Mouse (Mus musculus) neural tube, embryonic 14.5 days (tissue): ENCODE data around the gene Sowaha. TPM values are rescaled to one million over a fixed set of nuclear protein-coding genes. Genes with fewer than 3 reads are reported as not detected.

ENCODE experiments used
- ATAC-seq: fragments of 200-750 bp; cut with Nextera tagmentation; 2 replicates; pipeline ENCODE4 v1.8.0; 2017; ENCODE audit warnings: low read depth, mild to moderate bottlenecking, moderate TSS enrichment, moderate library complexity
- H3K27ac ChIP-seq: fragments of 300-500 bp; sonication (generic); 2 replicates; pipeline ENCODE4 v1.5.1; 2014; ENCODE audit warnings: low read depth, mild to moderate bottlenecking, control low read depth, low read length, moderate library complexity, mixed read lengths
- H3K27me3 ChIP-seq: fragments of 300-500 bp; sonication (generic); 2 replicates; pipeline ENCODE4 v1.6.1; 2014; ENCODE audit warnings: low read length; ENCODE audit not compliant: control insufficient read depth, insufficient read depth
- H3K36me3 ChIP-seq: fragments of 300-500 bp; sonication (generic); 2 replicates; pipeline ENCODE4 v1.6.1; 2014; ENCODE audit warnings: low read length, mixed read lengths; ENCODE audit not compliant: control insufficient read depth, insufficient read depth
- H3K4me1 ChIP-seq: fragments of 300-500 bp; sonication (generic); 2 replicates; pipeline ENCODE4 v1.6.1; 2014; ENCODE audit warnings: low read length; ENCODE audit not compliant: control insufficient read depth, insufficient read depth
- H3K4me2 ChIP-seq: fragments of 300-500 bp; sonication (generic); 2 replicates; pipeline ENCODE4 v1.6.1; 2014; ENCODE audit warnings: mild to moderate bottlenecking, low read depth, low read length, control low read depth
- H3K4me3 ChIP-seq: fragments of 300-500 bp; sonication (generic); 2 replicates; pipeline ENCODE4 v1.5.1; 2014; ENCODE audit warnings: low read depth, low read length, control low read depth, mixed read lengths
- H3K9ac ChIP-seq: fragments of 300-500 bp; sonication (generic); replicated peaks from 2 replicates; pipeline ENCODE4 v1.6.1; 2014; ENCODE audit warnings: low read depth, mild to moderate bottlenecking, control low read depth, low read length, mixed read lengths
- H3K9me3 ChIP-seq: fragments of 300-500 bp; sonication (generic); 2 replicates; pipeline ENCODE4 v1.6.1; 2016; ENCODE audit warnings: low read length; ENCODE audit not compliant: control insufficient read depth
- WGBS: fragments of 180-500 bp; shearing (Covaris S2); extraction: QIAGEN DNeasy Blood & Tissue Kit; methylation state at CpG from one replicate; pipeline ENCODE4 v1.1.7; 2014; 5-methylcytosine and 5-hydroxymethylcytosine counted together
- polyA plus RNA-seq: library from polyadenylated mRNA; unstranded; fragments of >200 nt; fragmentation: Nextera tagmentation; extraction: Ambion mirVana; gene quantifications from 2 replicates; pipeline ENCODE4 v1.2.1, GENCODE M21; 2014

Gene Sowaha
- polyA plus RNA-seq, 1 experiment from 2014 or later, result 1.1 TPM

GRCm38 (mm10) chr11:53481088-53481730 is 1.1 kb upstream of the Sowaha start:
- no peak overlapping the region for H3K27ac ChIP-seq
- peaks cover 34% of the 10 kb centered on the region for H3K27me3 ChIP-seq
- H3K4me3 ChIP-seq, result no peak overlapping the region
- ATAC-seq, result no peak
- peaks cover 17% of the 10 kb centered on the region for H3K4me1 ChIP-seq
- H3K36me3 ChIP-seq, result no peaks in the 10 kb centered on the region
- no peak overlapping the region for H3K9ac ChIP-seq
- no peak overlapping the region for H3K4me2 ChIP-seq
- H3K9me3 ChIP-seq, result no peaks in the 10 kb centered on the region
- 78% methylated on average over 4 of the region's 4 CpGs for whole genome bisulfite sequencing

DNA sequence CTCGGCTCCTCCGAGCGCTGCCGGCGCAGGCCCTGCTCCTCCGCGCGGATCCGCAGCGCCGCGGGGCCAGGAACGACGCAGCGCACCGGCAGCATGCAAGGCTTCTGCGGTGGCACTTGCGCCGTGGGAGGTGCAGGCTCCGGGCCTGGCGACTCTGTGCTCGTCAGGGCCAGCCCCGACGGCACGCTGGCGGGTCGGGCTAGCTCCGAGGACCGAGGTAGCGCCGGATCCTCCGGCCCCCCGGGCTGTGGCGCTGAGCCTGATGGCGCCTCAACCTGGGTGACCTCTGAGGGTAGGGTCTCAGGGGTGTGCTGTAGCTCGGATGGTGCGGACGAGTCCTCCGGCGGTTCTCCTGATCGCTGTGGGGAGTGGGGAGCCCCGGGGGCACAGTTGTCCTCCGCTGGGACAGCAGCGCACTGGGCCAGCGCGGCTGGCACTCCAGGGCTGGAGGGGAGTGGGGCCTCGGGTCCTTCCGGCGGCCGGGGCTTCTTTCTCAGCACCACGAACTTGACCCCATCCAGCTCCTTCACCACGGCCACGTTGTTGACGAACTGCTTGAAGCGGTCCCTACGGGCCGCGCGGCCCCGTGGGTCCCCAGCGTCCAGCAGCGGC is 797 bp downstream of the Sowaha start:
- peak; percentile 32 for ATAC-seq
- H3K36me3 ChIP-seq, result no peaks in the 10 kb centered on the region
- H3K4me1 ChIP-seq, result peaks cover 24% of the 10 kb centered on the region
- H3K4me3 ChIP-seq, result peak overlapping the region; percentile 41
- WGBS, result 1% methylated on average over 62 of the region's 62 CpGs
- H3K4me2 ChIP-seq, result peak overlapping the region; percentile 77
- H3K9me3 ChIP-seq, result no peaks in the 10 kb centered on the region
- H3K9ac ChIP-seq, result peak overlapping the region; percentile 52
- no peak overlapping the region for H3K27ac ChIP-seq
- peaks cover 33% of the 10 kb centered on the region for H3K27me3 ChIP-seq

DNA sequence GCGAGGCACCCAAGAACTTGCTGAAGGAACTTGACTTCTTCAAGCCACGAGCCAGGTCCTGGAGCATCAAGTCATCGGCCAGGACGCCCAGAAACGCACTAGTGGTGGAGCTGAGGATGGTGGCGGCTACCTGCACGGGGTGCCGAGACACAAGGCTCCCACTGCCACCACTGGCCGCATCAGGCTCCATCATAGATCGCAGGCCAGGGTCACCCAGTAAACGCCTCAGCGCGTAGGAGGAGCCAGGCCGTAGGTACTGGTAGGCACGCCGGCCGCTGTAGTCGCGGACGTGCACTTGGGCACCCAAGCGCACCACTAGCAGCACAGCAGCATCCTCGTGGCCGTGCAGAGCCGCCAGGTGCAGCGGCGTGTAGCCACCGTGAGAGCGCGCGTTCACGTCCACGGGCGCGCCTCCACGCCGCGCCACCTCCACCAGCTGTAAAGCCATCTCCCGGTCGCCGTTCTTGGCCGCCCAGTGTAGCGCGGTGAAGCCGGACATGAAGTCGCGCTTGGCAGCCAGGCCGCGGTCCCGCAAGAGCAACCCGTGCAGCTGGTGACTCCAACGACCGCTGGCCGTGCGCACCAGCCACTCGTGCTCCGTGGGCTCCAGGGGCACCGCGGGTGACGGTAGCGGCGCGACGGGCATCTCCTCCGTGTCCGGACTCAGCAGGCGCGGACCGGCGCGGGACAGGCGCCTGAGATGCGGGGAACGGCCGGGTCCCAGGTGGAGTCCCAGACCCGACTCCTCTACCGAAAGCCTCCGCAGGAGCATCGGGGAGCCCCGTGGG is 1.5 kb downstream of the Sowaha start:
- WGBS, result 5% methylated on average over 75 of the region's 79 CpGs
- Histone ChIP-seq H3K4me2 (peak overlapping the region; percentile 77), H3K9me3 (no peaks in the 10 kb centered on the region), H3K9ac (peak overlapping the region; percentile 8; the same call in 1 of the 2 replicates), H3K4me1 (peaks cover 24% of the 10 kb centered on the region), H3K27ac (no peak overlapping the region), H3K4me3 (peak overlapping the region; percentile 41), H3K36me3 (no peaks in the 10 kb centered on the region), H3K27me3 (peaks cover 33% of the 10 kb centered on the region)
- peak; percentile 55 for ATAC-seq

GRCm38 (mm10) chr11:53477833-53478232 is 2.2 kb downstream of the Sowaha start:
- no peak for ATAC-seq
- H3K27me3 ChIP-seq, result peaks cover 33% of the 10 kb centered on the region
- 44% methylated on average over 7 of the region's 7 CpGs for WGBS

DNA sequence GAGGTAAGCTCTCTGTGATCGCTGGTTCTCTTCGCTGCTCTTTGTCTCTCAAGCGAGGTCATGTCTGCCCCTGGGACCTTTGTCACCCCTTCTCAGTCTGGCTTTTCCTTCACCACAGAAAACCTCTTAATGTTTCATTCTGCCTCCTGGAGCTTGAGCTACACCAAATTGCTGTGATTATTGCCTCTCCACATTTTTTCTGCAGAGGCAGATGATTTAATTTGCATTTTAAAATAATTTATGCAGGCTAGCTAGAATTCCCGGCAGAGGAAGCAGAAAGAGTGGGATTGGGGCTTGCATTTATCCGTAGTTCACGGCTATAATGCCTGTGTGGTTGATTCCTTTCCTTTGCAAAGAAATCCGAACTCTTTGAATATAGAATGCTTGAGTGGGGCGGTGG is 4.5 kb downstream of the Sowaha start:
- WGBS, result 11% methylated on average over 8 of the region's 8 CpGs
- no peak overlapping the region for H3K4me3 ChIP-seq
- H3K4me1 ChIP-seq, result peaks cover 26% of the 10 kb centered on the region
- ATAC-seq, result no peak
- H3K9ac ChIP-seq, result no peak overlapping the region
- H3K27me3 ChIP-seq, result peaks cover 27% of the 10 kb centered on the region
- no peaks in the 10 kb centered on the region for H3K36me3 ChIP-seq
- no peak overlapping the region for H3K27ac ChIP-seq
- H3K4me2 ChIP-seq, result peak overlapping the region; percentile 36; the same call in 1 of the 2 replicates
- H3K9me3 ChIP-seq, result no peaks in the 10 kb centered on the region

More at GRCm38 (mm10) chr11:53477833-53478232, 2.2 kb downstream of the Sowaha start:
- no peak overlapping the region for H3K4me3 ChIP-seq
- H3K27ac ChIP-seq, result no peak overlapping the region
- H3K4me1 ChIP-seq, result peaks cover 24% of the 10 kb centered on the region
- no peaks in the 10 kb centered on the region for H3K36me3 ChIP-seq
- no peak overlapping the region for H3K4me2 ChIP-seq
- H3K9ac ChIP-seq, result no peak overlapping the region
- no peaks in the 10 kb centered on the region for H3K9me3 ChIP-seq

DNA sequence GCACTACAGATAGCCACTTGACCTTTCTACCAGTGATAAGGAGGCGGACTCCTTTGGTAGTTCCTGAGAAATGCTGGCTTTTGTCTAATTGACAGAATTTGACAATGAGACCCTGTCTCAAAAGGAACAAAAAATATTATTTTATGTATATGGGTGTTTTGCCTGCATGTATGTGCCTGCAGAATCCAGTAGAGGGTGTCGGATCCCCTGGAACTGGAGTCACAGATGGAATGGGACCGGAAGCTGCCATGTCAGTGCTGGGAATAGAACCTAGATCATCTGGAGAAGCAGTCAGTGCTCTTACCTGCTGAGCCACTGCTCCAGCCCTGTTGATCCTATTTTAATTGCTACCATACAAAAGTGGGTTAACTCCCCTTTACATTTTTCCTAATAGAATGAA is 7.4 kb downstream of the Sowaha start:
- H3K4me2 ChIP-seq, result no peak overlapping the region
- H3K4me1 ChIP-seq, result peaks cover 15% of the 10 kb centered on the region
- no peaks in the 10 kb centered on the region for H3K36me3 ChIP-seq
- H3K9me3 ChIP-seq, result no peaks in the 10 kb centered on the region
- H3K4me3 ChIP-seq, result no peak overlapping the region
- ATAC-seq, result no peak
- peaks cover 4% of the 10 kb centered on the region; the same call in 1 of the 2 replicates for H3K27me3 ChIP-seq
- no peak overlapping the region for H3K9ac ChIP-seq
- H3K27ac ChIP-seq, result no peak overlapping the region
- 92% methylated on average over 3 of the region's 3 CpGs for WGBS

DNA sequence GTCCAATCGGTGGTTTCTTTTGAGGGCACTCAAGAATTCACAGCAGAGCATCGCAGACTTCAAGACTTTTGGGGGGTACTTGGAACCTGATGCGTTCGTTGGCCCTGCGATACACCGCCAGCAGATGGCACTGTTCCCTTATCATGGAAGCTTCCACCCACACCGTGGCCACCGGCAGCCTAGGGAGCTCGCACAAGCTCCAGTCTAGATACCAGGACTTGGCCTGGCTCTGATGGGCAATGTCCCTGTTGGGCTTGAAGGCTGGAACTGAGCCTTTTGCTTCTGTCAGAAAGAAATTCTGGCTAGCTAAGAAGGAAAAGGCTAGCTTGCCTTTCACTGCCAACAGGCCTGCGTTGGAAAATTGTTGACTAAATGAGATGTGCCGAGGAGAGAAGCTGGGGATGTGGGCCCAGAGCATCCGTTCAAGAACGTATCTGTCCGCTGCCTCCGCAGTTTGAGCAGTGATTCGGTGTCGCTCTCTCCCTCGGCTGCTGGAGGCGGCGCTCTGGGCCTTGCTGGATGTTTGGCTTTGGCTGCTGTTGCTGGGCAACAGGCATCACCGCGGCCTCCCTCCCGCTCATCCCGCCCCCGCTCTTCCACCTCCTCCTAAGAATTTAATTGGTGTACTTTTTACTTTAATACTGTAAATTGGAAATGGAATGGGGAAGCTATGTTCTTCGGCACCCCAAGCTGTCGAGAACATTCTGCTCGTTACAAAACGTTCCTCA is 9.9 kb downstream of the Sowaha start, which contains the start of gene Gm9837:
Gm9837 (minus strand) TSS at position 512 of the 728 bp plus-strand sequence.
- WGBS, result 3% methylated on average over 29 of the region's 29 CpGs
- H3K4me2 ChIP-seq, result peak within 1 kb of the TSS; percentile 43
- H3K9me3 ChIP-seq, result no peaks in the 10 kb centered on the region
- ATAC-seq, result peak; percentile 87
- peaks cover 10% of the 10 kb centered on the region for H3K4me1 ChIP-seq
- H3K9ac ChIP-seq, result peak within 1 kb of the TSS; percentile 16; the same call in 1 of the 2 replicates
- H3K27ac ChIP-seq, result 0 out of 2 replicates have a peak within 1 kb of the TSS, but pooled peaks have one; percentile 39
- peaks cover 9% of the 10 kb centered on the region for H3K27me3 ChIP-seq
- H3K4me3 ChIP-seq, result peak within 1 kb of the TSS; percentile 15
- H3K36me3 ChIP-seq, result no peaks in the 10 kb centered on the region

- peaks cover 16% of the 10 kb centered on the region for H3K27me3 ChIP-seq
- H3K27ac ChIP-seq, result no peak overlapping the region
- WGBS, result 25% methylated on average over 16 of the region's 16 CpGs
- no peaks in the 10 kb centered on the region for H3K36me3 ChIP-seq
- peak overlapping the region; percentile 23; the same call in 1 of the 2 replicates for H3K4me2 ChIP-seq
- no peaks in the 10 kb centered on the region for H3K9me3 ChIP-seq
- peaks cover 10% of the 10 kb centered on the region for H3K4me1 ChIP-seq
- H3K9ac ChIP-seq, result no peak overlapping the region
- ATAC-seq, result no peak
- no peak overlapping the region for H3K4me3 ChIP-seq
Measured at GRCm38 (mm10) chr11:53469294-53469967, 10.6 kb downstream of the Sowaha start.
